Mouse (Mus musculus): ENCODE measurements around the gene Slc39a3.

DNA sequence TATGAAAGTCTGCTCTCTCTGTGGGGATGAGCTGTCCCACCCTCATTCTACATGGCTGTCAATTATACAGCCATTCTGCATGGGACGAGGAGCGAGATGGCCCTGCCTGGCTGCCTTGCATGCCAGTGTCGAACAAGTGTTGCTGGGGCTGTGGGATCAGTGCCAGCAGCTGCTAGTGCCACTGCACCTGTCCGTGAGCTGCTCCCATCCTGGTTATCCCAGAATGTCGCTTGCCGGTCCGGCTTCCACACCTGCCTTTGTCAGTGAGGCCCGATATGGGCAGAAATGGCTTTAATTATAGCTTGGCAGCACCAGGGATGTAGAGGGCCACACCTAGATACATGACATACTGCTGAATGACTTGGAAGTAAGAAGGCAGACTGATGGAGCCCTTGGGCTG lies 35.1 kb upstream of the Slc39a3 start:
- TF ChIP-seq CTCF (IDR thresholded peaks at IDR 0.05; ENCODE audit: borderline replicate concordance, insufficient read depth, low read depth, low read length) (no peak), POLR2A (IDR thresholded peaks at IDR 0.05; ENCODE audit: borderline replicate concordance, insufficient read depth, low read length) (no peak)
